Mouse (Mus musculus): ENCODE measurements around the gene Rhobtb1.

Gene Rhobtb1

DNA sequence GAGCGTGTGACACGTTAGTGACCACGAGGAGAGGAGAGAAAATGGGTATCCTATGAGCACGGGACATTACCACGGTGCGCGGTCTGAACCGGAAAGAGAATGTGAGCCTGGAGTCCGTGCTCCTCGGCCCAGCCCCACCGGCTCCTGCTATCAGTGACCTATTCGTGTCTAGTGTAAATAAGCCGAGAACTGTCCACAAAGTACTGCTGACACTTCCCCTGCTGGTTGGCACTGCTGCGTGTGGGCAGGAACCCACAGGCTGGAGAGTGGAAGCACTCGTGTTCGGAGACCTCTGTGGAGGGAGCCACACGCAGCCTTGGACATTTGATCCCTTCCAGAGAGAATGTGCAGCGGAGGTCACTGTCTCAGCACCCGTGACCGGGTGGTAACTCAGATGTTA, at the start of gene Rhobtb1:
Rhobtb1 (plus strand) TSS at position 390 of the 400 bp plus-strand sequence.
- DNase-seq: peak; percentile 38 to 47

DNA sequence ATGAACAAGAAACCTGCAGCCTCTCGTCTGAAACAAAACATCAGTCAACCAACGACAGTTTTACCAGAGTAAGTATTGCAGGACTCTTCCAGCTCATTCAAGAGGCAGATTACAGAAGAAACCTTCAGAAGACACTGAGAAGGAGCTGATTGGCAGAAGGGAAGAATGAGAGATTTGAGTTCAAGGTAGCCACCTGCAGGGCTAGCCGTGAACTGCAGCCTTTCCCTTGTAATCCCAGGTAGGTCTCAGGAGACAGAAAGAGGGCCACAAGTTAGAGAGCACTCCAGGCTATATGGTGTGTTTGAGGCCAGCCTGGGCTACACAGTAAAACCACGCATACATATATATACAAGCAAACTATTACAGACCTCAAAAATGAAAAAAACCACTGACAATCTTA, 49.2 kb upstream of the Rhobtb1 start:
- peak; percentile 41 to 81 for DNase-seq

DNA sequence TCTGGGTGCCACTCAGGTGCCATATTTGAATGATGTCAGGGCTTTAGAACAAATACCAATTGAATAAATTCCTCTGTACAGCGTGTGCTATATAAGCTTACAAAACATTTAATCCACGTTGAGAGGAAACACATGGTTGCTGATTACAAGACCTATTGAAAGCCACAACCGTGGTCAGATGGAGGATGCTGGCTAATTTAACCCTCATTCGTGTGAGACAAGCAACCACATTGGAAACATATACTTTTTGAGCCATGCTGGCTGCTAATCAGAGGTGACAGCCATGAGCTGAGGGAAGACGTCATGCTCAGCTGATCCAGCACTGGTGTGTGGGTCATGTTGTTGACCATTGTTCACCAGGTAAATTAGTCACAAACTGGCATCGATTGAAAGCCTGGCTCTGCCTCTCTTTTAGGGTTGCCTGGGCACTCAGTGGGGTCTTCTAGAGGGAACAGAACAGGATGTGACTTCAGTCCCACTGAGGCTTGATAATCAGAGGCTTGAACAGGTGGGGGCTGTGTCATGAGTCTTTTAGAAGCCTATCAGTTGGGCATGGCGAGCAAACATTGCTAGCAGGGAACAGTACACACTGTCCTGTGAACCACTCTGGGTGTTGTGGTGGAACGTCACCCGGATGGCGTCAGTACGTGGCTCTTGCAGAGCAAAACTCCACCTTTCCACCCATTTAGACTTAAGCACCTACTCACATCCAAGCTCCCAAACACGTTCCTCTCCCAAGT, 46.9 kb upstream of the Rhobtb1 start:
- peak in 1 of 2 experiments; percentile 6 for DNase-seq

DNA sequence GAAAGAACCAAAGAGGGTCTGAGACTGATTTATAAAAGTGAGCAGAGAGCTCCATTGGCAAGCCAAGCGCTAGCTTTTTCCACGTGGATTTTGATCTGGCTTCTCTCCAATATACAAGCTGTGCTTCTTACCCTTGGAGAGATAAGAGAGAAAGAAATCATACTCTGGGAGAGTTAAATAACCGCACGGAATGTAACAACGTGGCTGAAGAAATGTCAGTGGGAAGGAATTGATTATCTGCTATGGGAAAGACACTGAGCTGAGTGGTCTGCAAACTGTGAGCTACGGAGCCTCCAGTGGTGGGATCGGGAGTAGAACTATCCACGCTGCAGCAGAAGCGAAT, 46.4 kb upstream of the Rhobtb1 start:
- DNase-seq: no peak

DNA sequence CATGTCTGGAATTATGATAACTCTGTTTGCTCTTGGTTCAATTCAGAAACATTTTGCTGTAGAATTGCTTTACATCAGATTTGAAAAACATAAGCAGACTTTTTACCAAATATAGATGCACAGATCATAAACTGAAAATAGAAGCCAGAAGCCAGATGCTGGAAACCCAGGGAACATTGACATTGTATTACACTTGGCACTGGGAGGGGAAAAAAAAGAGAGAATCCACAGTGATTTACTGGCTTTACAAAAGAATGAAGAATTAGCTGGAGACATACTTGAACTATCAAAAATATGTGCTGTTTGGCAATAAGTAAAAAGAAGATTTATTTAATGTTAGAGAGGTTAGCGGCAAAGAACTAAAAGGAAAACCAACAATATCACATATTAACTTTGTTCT, 44.4 kb upstream of the Rhobtb1 start:
- no peak for DNase-seq

DNA sequence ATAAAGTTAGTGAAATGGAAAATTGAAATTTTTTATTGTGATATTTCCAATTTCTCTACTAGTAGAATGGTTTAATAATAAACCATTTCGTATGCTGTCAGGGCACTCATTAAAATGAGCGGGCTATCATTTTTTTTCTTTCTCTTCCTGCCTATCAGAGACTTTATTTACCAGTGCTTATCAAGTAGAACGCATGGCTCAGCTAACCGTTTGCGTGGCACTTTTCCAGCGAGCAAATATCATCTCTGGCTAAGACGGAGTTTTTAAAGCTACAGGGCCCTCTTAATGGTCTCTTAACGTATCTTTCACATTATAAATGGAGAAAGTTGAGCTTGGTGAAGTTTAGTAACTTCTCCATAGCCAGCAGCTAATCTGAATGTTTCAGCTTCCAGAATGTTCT, 44.0 kb upstream of the Rhobtb1 start:
- DNase-seq: peak in 1 of 2 experiments; percentile 12

DNA sequence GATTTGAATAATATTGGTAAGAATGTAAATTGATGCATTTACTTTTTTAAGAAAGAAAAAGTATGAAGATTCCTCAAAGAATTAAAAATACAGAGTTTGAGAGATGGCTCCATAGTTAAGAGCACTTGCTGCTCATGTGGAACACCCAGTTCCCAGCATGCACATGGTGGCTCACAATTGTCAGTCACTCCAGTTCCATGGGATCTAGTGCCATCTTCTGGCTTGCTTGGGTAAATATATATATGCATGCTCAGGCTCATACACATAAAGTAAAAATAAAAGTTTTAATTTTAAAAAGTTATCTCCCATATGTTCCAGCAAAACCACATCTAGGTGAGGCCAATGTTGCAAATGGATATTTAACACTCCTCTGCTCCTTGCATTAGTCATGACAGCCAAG, 36.9 kb upstream of the Rhobtb1 start:
- DNase-seq: no peak

DNA sequence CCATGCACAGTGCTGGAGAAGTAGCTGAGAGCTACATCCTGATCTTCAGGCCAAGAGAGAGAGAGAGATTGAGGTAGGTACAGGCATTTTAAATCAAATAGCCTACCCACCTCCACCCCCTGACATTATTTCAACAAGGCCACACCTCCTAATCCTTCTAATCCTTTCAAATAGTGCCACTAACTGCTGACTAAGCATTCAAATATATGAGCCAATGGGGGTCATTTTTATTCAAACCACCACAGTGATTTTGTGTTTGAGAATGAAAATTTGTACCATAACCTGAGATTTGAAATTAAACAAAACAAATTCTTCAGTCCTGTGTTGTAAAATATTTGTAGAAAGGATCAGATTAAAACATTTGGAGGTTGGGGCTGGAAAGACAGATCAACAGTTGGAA, 33.2 kb upstream of the Rhobtb1 start:
- no peak for DNase-seq

DNA sequence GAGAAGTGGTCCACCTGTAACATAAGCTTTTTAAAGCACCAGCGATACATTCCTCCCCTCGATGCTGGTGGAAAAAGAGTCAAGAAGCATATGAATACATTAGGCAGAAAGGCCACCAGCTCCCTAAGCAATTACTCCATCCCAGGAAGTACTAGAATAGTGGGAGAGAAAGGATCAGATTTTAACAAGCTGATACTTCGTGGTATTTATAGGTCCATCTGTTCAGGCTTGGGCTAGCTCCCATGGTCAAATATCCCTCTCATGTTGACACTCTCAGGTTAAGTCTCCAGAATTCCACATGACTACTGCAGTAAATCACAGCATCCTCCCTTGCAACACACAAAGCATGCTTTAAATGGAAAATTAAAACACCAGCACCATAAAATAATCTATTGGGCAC, 32.3 kb upstream of the Rhobtb1 start:
- no peak for DNase-seq

DNA sequence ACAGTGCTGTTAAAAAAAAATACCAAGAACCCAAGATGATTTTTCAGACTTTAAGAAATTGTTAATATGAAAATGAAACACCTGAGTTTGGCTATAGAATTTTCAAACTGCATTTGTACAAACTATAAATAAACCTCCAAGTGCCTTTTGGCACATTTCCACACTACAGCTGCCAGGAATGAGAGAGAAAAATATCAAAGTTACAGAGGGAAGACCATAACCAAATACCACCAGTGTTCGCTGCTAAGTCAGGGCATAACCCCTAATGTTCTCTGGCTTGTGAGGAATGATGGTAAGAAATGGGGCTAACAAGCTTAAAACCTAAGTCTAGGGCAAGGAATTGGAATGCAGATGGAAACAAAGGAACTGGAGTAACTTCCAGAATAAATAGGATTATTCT, 31.8 kb upstream of the Rhobtb1 start:
- no peak for DNase-seq

DNA sequence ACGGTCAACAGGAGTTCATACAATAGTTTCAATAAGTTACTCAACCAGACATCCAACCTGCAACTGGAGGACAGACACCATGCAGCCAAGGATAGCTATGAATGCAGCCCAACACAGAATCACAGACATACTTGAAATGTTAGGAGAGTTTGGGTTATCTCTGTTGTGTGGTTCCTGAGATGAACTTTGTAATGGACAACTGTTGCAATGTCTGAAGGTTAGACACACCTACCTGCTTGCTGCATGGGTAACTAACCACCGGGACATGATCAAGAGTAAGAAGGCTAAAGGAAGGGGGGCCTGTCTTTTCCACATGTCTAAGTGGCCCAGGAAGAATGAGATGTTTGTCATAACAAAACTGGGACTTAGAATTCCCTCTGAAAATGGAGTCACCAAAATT, 24.7 kb upstream of the Rhobtb1 start:
- DNase-seq: no peak

DNA sequence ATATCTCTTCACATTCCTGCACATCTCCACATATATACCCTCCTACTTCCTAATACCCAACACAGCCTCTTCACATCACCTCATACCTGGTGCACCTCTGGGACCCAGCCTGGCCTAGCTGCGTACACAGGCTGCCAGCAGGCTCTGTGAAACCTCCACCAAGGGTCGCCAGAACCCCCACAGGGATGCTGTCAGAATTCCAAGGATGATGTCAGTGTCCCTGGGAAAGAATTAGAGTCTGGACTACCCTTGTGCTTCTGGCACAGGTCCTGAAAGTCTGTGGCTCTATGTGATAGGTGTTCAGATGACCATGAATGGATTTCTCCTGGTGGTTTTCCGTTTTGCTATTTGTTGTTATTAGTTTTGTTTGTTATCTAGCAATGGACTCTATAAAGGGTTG, 22.7 kb upstream of the Rhobtb1 start:
- DNase-seq: no peak

DNA sequence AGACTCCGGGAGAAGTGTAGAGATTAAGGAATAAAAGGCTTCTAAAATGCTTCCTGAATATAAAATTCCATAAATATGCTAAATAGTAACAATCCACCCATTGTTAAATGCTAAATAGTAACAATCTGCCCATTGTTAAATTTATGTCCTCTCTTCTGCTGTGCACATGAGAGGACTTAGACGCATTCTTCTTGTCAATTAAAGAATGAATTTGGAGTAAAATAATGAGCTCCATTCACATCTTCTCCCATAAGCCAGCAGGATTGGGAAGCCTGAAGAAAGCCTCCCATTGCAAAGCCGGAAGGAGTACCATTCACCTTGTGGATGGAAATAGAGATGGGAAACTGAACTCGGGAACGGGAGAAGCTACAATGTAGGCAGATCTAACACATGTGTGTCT, 20.6 kb upstream of the Rhobtb1 start:
- DNase-seq: no peak

DNA sequence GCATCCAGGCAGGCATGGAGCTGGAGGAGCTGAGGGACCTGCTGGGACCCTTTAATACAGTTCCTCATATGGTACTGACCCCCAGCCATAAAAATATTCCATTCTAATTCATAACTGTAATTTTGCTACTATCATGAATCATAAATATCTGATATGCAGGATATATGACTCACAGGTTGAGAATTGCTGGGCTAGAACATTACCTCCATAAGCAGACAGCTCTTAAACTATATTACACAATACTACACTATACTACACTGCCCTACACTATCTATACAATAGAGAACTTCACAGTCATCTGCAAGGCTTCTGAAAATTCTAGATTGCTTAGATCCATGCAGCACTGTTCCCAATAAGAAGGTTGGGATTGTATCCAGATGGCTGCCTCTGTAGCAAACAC, 16.9 kb upstream of the Rhobtb1 start:
- no peak for DNase-seq

DNA sequence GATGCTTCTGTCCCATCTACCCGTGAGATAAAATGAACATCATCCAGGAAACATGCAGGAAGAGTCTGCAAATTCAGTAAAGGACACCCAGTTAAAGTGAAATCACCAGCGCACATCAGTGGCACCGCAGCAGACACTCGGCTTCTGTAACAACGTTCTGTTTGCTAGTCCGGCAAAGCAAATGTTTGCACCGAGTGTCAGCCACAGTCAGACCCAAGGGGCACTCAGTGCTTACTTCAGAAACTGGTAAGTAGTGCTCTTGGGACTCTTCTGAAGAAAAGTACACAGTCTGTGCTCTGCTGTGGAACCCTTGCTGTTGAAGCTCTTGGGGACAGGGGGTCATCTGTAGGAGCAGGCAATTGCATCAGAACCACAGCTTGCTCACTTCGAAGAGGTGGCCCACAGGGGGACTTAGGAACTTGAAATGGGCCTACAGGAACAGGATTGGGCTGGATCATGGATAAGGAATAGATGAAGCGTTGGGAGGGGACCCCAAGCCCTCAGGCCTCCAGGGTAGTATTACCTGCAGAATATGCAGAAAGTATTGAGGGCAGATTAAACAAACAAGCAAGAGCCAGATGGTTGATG, 14.9 kb upstream of the Rhobtb1 start:
- no peak for DNase-seq

DNA sequence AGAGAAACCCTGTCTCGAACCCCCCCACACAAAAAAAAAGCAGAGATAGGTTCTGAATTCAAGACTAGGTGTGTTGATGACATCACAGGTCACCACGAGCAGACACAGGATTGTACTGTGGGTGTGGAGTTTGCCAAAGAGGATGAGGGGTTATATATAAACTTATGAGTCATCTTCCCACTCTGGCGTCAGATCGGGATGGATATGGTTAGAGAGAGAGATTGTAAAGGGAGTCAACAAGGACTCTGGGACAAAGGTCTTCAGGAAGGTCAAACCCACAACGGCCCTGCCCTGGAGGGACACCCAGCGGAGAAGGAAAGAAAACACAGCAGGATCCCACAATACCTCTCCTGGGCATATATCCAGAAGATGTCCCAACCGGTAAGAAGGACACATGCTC, 2.0 kb upstream of the Rhobtb1 start:
- DNase-seq: no peak

DNA sequence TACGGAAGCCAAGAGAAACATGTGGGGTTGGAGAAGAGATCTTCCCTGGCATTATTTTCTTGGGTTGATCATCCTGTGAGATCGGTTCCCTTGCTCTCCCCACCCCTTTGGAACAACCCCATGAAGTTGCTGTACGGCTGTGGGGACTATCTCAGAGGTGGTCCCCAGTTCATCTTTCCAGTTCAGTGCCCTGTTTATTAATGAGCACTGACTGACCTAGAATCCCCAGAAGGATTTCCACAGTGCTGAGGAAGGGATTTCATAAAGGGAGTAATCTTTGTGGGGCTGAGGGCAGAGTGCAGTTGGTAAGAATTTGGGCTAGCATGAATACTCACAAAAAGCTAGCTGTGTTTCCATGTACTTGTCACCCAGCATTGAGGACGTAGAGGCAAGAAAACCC, 1.7 kb downstream of the Rhobtb1 start:
- peak; percentile 48 to 69 for DNase-seq

DNA sequence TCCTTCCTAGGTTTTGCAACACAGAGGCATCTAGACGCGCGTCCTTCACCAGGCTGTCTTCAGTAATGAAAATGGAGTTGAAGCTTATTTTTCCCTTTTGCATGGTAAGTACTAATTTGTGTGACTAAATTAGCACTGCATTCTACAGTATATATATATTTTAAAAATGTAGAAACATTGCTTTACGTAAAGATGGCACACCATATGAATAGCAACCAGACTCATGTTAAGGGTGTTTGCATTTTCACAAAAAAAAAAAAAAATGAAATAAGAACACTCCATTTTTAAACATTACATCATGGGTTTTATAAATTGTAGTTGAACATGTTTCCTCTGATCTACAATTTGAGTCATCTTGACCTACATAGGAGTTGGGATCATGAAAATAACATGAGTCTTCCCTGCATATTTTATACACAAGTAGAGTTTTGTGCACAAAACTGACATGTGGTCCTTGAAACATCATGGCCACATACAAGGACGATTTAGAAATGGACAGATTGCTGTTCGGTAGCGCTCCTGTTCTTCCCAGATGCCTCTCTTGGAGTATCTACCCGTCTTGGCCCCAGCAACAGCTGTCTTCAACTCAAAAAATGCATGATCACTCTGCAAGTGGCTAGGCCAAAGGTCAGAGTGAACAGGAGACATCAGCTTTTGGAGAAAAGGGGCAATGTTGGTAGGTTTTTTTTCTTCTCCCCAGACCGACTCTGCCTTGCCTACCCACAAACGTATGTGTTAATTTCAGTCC, 4.4 kb downstream of the Rhobtb1 start:
- DNase-seq: no peak

DNA sequence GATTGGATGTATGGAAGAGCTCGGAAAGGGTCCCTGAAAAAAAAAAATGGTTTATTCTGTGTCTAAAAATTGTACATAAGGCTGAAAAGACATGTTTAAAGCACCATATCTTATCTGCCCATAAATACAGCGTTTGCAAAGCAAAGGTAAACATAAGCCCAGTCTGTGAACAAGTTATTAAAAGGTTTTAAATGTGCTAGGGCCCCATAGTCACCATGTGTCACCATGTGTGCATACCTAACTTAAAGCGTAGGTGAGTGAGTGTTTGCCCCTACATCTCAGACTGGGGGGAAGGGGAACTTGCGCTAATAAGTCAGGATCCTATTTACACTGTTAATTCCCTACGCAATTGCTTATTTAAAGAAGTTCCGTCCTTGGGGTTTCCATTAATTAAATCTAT, 5.2 kb downstream of the Rhobtb1 start:
- no peak for DNase-seq

DNA sequence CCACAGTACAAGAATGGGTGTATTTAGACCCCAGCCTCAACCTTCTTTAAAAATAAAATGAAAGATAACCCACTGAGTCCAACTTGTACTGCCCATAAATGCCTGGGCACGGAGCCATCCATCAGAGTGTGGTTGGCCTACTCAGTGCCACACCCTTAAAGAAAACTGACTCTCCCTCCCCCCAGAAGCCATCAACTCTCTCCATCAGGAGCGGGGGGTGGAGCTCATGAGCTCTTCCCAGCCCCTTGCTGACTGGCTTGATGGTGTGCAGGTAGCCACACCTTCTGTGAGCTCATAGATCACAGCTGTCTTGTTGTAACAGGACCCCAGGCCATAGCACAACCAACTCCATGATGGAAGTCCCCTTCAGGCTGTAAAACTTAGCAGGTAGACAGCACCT, 6.2 kb downstream of the Rhobtb1 start:
- no peak for DNase-seq

DNA sequence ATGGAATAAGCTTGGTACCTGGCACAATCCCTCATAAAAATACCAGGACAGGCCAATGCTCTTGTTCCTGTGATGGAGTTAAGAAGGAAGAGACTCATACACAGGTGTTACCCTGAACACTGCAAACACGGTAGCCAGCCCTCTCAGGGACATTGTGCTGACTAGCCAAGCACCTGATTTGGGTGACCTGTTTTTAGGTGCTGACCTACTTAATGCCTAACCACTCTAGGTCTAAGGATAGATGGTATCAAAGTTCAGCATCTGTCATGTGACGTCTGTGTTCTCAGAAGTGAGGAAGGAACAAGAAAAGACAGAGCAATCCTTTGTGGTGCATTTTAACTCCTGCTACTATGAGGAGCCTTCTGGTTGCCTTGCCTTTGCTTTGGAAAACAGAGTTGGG, 9.6 kb downstream of the Rhobtb1 start:
- DNase-seq: peak; percentile 75 to 88

DNA sequence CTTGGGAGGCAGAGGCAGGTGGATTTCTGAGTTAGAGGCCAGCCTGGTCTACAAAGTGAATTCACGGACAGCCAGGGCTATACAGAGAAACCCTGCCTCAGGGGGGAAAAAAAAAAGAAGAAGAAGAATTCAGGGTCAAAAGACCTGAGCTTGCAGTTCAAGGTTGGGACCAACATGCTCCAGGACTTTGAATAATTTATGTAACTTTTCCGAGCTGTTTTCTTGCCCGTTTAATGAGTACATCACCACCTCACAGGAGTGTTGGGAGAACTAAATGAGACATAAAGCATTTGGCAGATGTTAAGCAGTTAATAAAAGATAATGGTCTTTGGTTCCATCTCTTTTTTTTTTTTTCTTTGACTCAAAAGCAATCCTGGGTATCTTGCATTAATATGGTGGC, 10.3 kb downstream of the Rhobtb1 start:
- DNase-seq: peak in 1 of 2 experiments; percentile 55

DNA sequence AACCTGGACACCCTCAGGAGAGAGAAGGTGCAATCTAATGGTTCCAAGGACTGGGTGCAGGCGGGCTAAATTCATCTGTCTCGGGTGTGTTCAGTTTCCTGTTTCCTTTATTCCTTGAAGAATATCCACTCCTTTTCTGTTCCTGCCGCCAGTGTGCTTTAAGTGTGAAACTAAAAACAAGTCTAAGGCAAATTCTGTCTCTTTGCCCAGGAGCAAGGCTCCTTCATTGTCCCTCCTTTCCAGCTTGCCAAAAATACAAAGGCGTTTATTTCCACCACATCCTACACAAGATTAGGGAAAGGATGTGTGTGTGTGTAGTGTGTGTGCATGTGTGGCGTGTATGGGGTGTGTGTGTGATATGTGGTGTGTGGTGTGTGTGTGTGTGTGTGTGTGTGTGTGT, 11.3 kb downstream of the Rhobtb1 start:
- no peak for DNase-seq

DNA sequence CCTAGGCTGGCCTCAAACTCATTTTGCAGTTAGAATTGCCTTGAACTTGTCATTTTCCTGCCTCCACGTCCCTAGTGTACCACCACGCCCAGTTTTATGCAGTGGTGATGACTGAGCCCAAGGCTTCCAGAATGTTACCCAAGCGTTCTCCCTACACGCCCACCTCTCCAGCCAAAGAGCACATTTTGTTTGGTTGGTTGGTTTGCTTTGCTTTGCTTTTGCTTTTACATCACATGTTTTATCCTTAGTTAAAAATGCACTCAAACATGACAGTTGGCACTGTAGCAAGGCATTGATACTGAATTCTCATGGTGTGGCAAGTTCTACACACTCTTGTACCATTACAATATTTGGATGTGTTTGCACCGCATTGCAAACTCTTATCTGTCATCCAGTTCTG, 12.0 kb downstream of the Rhobtb1 start:
- no peak for DNase-seq
